Mouse (Mus musculus) lung, embryonic 16.5 days (tissue): ENCODE measurements around the gene Ttll5. TPM values are rescaled to one million over a fixed set of nuclear protein-coding genes. Genes with fewer than 3 reads are reported as not detected.

ENCODE experiments used
- ATAC-seq: fragments of 200-750 bp; cut with Nextera tagmentation; 2 replicates; pipeline ENCODE4 v1.8.0; 2017; ENCODE audit warnings: low read depth, mild to moderate bottlenecking, moderate library complexity
- H3K27ac ChIP-seq: fragments of 300-500 bp; sonication (generic); 2 replicates; pipeline ENCODE4 v1.5.1; 2014; ENCODE audit warnings: mild to moderate bottlenecking, control low read depth, low read length
- H3K27me3 ChIP-seq: fragments of 300-500 bp; sonication (generic); 2 replicates; pipeline ENCODE4 v1.6.1; 2014; ENCODE audit warnings: low read depth, low read length, mixed read lengths; ENCODE audit not compliant: control insufficient read depth, insufficient read depth
- H3K36me3 ChIP-seq: fragments of 300-500 bp; sonication (generic); 2 replicates; pipeline ENCODE4 v1.6.1; 2014; ENCODE audit warnings: low read length; ENCODE audit not compliant: control insufficient read depth, insufficient read depth
- H3K4me1 ChIP-seq: fragments of 300-500 bp; sonication (generic); replicated peaks from 2 replicates; pipeline ENCODE4 v1.6.1; 2014; ENCODE audit warnings: low read length, mixed read lengths; ENCODE audit not compliant: control insufficient read depth, insufficient read depth
- H3K4me2 ChIP-seq: fragments of 300-500 bp; sonication (generic); 2 replicates; pipeline ENCODE4 v1.6.1; 2014; ENCODE audit warnings: low read depth, low read length, control low read depth
- H3K4me3 ChIP-seq: fragments of 300-500 bp; sonication (generic); 2 replicates; pipeline ENCODE4 v1.5.1; 2014; ENCODE audit warnings: mild to moderate bottlenecking, low read length, control low read depth
- H3K9ac ChIP-seq: fragments of 300-500 bp; sonication (generic); 2 replicates; pipeline ENCODE4 v1.6.1; 2014; ENCODE audit warnings: low read length, control low read depth
- H3K9me3 ChIP-seq: fragments of 300-500 bp; sonication (generic); 2 replicates; pipeline ENCODE4 v1.6.1; 2016; ENCODE audit warnings: low read length; ENCODE audit not compliant: control insufficient read depth
- WGBS: fragments of 180-500 bp; shearing (Covaris S2); extraction: QIAGEN DNeasy Blood & Tissue Kit; methylation state at CpG from one replicate; pipeline ENCODE4 v1.1.7; 2014; 5-methylcytosine and 5-hydroxymethylcytosine counted together
- polyA plus RNA-seq: library from polyadenylated mRNA; unstranded; fragments of >200 nt; fragmentation: Nextera tagmentation; extraction: Ambion mirVana; gene quantifications from 2 replicates; pipeline ENCODE4 v1.2.1, GENCODE M21; 2015

The Ttll5 gene
- polyA plus RNA-seq, 1 experiment from 2014 or later = 17.5 TPM

DNA sequence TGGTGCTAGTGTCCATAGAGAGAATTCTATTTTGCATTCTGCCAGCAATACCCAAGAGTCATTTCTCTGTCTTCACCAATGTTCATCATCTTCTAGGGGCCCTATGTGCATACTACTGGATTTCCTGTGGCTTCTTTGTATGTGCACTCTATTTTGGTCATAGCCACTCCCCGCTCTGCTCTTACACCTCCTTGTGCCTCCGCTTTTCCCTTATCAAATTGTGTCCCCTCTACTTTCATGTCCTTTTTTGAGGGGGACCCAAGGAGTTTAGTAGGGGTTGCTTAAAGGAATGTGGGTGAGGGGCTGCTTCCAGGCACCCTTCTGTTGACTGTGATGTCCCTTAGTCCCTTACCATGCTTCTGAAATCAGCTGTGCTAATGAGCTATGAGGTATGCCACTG lies 222.3 kb downstream of the Ttll5 start:
- Histone ChIP-seq H3K9me3 (peaks cover 6% of the 10 kb centered on the region; the same call in 1 of the 2 replicates), H3K27me3 (no peaks in the 10 kb centered on the region), H3K4me2 (no peak overlapping the region), H3K4me1 (no peaks in the 10 kb centered on the region), H3K4me3 (no peak overlapping the region), H3K27ac (no peak overlapping the region), H3K9ac (no peak overlapping the region), H3K36me3 (peaks cover 5% of the 10 kb centered on the region)
- no peak for ATAC-seq
- WGBS = 97% methylated on average over 2 of the region's 2 CpGs

DNA sequence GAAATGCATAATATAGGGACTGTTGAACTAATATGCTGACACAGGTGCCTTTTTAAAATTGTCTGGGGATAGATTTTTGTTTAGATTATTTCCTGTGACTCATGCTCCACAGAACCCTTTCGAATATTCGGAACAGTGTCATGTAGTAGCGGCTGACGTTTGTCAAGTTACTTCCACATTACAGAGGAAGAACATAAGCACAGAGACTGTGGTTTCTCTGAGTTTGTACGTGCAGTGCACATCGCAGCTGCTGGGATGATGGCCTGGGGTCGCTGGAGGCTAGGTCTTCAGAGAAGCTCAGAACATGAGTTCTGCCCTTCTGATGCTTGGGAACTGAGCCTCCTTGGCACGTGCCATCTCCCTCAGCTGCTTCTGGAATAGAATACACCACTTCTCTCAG lies 222.9 kb downstream of the Ttll5 start:
- no peak overlapping the region for H3K27ac ChIP-seq
- H3K9ac ChIP-seq = no peak overlapping the region
- no peak overlapping the region for H3K4me3 ChIP-seq
- WGBS = 75% methylated on average over 8 of the region's 8 CpGs
- no peaks in the 10 kb centered on the region for H3K27me3 ChIP-seq
- no peak for ATAC-seq
- no peak overlapping the region for H3K4me2 ChIP-seq
- H3K36me3 ChIP-seq = peaks cover 5% of the 10 kb centered on the region
- peaks cover 6% of the 10 kb centered on the region; the same call in 1 of the 2 replicates for H3K9me3 ChIP-seq
- no peaks in the 10 kb centered on the region for H3K4me1 ChIP-seq

DNA sequence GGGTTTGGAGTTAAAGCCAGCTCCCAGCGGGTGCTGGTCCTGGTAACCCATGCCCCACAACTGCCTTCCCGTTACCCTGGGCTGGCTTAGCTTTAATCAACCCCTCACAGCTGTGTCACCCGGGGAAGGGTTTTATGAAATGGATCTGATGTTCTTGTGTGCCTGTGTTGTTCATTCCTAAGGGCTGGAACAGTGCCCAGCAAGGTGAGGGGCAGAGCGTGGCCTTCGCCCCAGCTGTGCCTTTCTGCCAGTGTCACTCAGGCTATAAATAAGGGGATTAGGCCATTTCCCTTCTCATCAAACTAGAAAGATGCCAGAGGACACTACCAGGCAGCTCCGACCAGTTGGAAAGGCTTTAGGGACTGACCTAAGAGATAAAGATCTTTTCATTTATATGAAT lies 225.4 kb downstream of the Ttll5 start:
- H3K4me1 ChIP-seq = no peaks in the 10 kb centered on the region
- H3K4me2 ChIP-seq = no peak overlapping the region
- 77% methylated on average over 6 of the region's 6 CpGs for WGBS
- H3K36me3 ChIP-seq = no peaks in the 10 kb centered on the region
- H3K4me3 ChIP-seq = no peak overlapping the region
- no peak for ATAC-seq
- no peak overlapping the region for H3K27ac ChIP-seq
- H3K9me3 ChIP-seq = no peaks in the 10 kb centered on the region
- no peaks in the 10 kb centered on the region for H3K27me3 ChIP-seq
- H3K9ac ChIP-seq = no peak overlapping the region

GRCm38 (mm10) chr12:86051477-86051876 lies 227.0 kb downstream of the Ttll5 start:
- H3K27ac ChIP-seq = no peak overlapping the region
- no peaks in the 10 kb centered on the region for H3K9me3 ChIP-seq
- H3K4me2 ChIP-seq = no peak overlapping the region
- H3K36me3 ChIP-seq = peaks cover 3% of the 10 kb centered on the region; the same call in 1 of the 2 replicates
- H3K4me3 ChIP-seq = no peak overlapping the region
- no peaks in the 10 kb centered on the region for H3K4me1 ChIP-seq
- no peaks in the 10 kb centered on the region for H3K27me3 ChIP-seq
- ATAC-seq = no peak
- 76% methylated on average over 5 of the region's 5 CpGs for WGBS
- H3K9ac ChIP-seq = no peak overlapping the region

- ATAC-seq = no peak
- 86% methylated on average over 2 of the region's 2 CpGs for WGBS
- Histone ChIP-seq H3K36me3 (peaks cover 8% of the 10 kb centered on the region), H3K27me3 (no peaks in the 10 kb centered on the region), H3K9me3 (no peaks in the 10 kb centered on the region), H3K4me2 (no peak overlapping the region), H3K9ac (no peak overlapping the region), H3K27ac (no peak overlapping the region), H3K4me1 (no peaks in the 10 kb centered on the region), H3K4me3 (no peak overlapping the region)
Observed at GRCm38 (mm10) chr12:86055306-86055705, 230.8 kb downstream of the Ttll5 start.

DNA sequence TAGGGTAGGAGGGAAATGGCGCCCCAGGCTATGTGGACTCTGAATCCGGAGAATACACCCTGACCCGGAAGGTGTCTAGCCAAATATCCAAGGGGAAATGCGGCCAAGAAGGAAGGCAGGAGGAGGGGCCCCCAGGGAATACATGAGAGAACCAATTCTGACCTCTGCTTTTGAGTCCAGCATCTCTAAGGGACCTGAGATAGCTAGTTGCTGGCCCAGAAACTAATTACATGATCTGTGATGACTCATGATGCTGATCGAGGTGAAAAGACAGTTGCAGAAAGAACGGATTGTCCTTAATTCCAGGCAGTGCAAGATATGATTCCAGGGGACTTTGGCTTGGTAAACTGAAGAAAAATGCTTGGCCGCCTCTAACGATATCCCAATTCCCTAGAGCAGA lies 232.5 kb downstream of the Ttll5 start:
- no peak overlapping the region for H3K4me3 ChIP-seq
- no peaks in the 10 kb centered on the region for H3K9me3 ChIP-seq
- H3K4me1 ChIP-seq = no peaks in the 10 kb centered on the region
- no peak overlapping the region for H3K4me2 ChIP-seq
- no peak overlapping the region for H3K27ac ChIP-seq
- no peaks in the 10 kb centered on the region for H3K27me3 ChIP-seq
- no peak overlapping the region for H3K9ac ChIP-seq
- ATAC-seq = no peak
- peaks cover 8% of the 10 kb centered on the region for H3K36me3 ChIP-seq
- WGBS = 83% methylated on average over 8 of the region's 8 CpGs

DNA sequence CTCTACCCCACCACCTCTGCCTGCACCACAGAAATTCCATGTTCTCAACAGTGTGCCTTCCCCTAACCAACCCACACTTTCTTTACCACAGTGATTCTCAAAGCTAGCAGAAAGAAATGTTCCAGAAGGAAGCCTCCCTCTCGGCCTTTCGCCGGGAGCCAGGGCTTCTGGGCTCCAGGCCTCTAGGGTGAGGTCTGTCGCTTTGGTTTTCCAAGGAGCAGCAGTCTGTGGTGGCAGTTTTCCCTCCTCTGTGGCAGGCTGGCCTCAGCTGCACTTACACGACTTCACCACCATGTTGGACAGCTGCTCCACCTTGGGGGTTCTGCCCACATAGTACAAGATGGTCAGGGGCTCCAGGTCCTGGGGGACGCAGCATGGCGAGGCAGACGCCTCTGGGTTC lies 233.1 kb downstream of the Ttll5 start:
- no peaks in the 10 kb centered on the region for H3K27me3 ChIP-seq
- ATAC-seq = no peak
- WGBS = 82% methylated on average over 8 of the region's 8 CpGs
- H3K27ac ChIP-seq = no peak overlapping the region
- H3K4me3 ChIP-seq = no peak overlapping the region
- no peaks in the 10 kb centered on the region for H3K9me3 ChIP-seq
- no peak overlapping the region for H3K4me2 ChIP-seq
- H3K9ac ChIP-seq = no peak overlapping the region
- H3K36me3 ChIP-seq = peaks cover 9% of the 10 kb centered on the region
- H3K4me1 ChIP-seq = no peaks in the 10 kb centered on the region

DNA sequence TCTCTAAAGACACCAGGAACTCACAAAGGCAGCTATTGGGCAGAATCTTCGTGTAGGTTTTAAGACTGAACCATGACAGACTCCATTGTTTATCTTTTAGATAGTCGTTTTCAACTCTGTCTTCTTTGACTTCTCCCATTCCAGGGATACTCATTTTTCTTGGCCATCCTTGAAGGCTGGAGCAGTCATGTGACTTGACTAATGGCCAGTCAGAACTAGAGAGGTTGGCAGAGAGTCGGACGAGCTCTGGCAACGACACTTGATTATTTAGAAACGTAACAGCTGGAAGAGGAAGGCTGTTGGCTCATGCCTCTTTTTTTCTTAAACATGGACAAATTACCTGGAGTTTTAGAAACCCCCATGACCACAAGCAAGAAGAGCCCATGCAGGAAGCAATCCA lies 234.9 kb downstream of the Ttll5 start:
- H3K9ac ChIP-seq = no peak overlapping the region
- no peak overlapping the region for H3K4me3 ChIP-seq
- no peaks in the 10 kb centered on the region for H3K27me3 ChIP-seq
- H3K4me2 ChIP-seq = no peak overlapping the region
- no peaks in the 10 kb centered on the region for H3K4me1 ChIP-seq
- no peaks in the 10 kb centered on the region for H3K9me3 ChIP-seq
- no peak for ATAC-seq
- no peak overlapping the region for H3K27ac ChIP-seq
- WGBS = 44% methylated on average over 6 of the region's 6 CpGs
- H3K36me3 ChIP-seq = peaks cover 19% of the 10 kb centered on the region

- peaks cover 3% of the 10 kb centered on the region for H3K4me1 ChIP-seq
- ATAC-seq = no peak
- H3K4me2 ChIP-seq = no peak overlapping the region
- H3K36me3 ChIP-seq = peaks cover 19% of the 10 kb centered on the region
- H3K27ac ChIP-seq = no peak overlapping the region
- H3K9me3 ChIP-seq = no peaks in the 10 kb centered on the region
- H3K27me3 ChIP-seq = no peaks in the 10 kb centered on the region
- H3K9ac ChIP-seq = no peak overlapping the region
- H3K4me3 ChIP-seq = no peak overlapping the region
Observed at GRCm38 (mm10) chr12:86064796-86065195, 240.3 kb downstream of the Ttll5 start.

GRCm38 (mm10) chr12:86071432-86071831 lies 247.0 kb downstream of the Ttll5 start:
- Histone ChIP-seq H3K4me2 (no peak overlapping the region), H3K9me3 (no peaks in the 10 kb centered on the region), H3K4me3 (no peak overlapping the region), H3K27ac (no peak overlapping the region), H3K4me1 (peaks cover 7% of the 10 kb centered on the region), H3K27me3 (no peaks in the 10 kb centered on the region), H3K36me3 (peaks cover 3% of the 10 kb centered on the region; the same call in 1 of the 2 replicates), H3K9ac (no peak overlapping the region)
- no peak for ATAC-seq
- WGBS = 85% methylated on average over 6 of the region's 6 CpGs
